Mouse (Mus musculus): ENCODE results near the gene Cfap46.

The Cfap46 gene

GRCm38 (mm10) chr7:139683706-139684552 is at the start of gene Cfap46:
Cfap46 (minus strand) TSS chr7:139683817.
- peak; percentile 26 to 31 for DNase-seq

GRCm38 (mm10) chr7:139731276-139731696 is 47.7 kb upstream of the Cfap46 start:
- DNase-seq = no peak

- DNase-seq = no peak
Observed at GRCm38 (mm10) chr7:139727072-139727471, 43.5 kb upstream of the Cfap46 start.

DNA sequence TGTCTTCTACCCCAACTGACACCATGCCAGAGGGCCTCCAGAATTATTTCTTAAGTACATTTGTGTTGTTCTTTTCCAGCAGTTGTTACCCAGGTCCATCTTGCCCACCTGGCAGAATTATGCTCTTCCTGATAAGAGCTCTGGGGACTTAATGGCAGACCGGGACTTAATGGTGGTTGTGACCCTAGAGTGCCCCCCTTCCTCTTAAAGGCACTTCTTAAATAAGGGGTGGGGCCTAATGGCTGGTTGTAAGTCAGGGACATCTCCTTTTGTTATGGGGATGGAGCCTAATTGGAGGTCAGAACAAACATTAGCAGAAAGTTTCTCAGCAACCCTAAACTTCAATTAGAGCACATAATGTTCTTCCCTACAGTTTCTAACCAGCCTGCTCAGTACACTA is 42.0 kb upstream of the Cfap46 start:
- DNase-seq = no peak

- no peak for DNase-seq
Observed at GRCm38 (mm10) chr7:139723986-139724385, 40.4 kb upstream of the Cfap46 start.

GRCm38 (mm10) chr7:139721196-139721595 is 37.6 kb upstream of the Cfap46 start:
- DNase-seq = no peak

DNA sequence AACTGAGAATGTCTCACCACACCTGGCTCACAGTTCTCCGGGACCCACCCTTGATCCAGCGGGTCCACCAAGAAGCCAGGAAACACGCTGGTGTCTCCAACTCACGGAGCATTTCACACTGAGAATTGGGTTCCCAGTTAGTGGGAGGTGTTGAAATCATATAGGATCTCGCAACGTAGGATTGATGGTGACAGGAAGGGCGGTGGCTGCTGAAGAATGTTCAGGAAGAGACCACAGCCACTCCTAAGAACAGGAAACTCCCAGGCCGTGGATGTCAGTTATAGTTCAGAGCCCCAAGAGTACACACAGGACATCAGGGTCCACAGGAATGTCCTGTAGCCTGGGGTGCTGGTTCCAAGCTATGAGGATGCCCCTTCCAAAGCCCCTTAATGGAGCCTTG is 34.2 kb upstream of the Cfap46 start:
- DNase-seq = no peak

DNA sequence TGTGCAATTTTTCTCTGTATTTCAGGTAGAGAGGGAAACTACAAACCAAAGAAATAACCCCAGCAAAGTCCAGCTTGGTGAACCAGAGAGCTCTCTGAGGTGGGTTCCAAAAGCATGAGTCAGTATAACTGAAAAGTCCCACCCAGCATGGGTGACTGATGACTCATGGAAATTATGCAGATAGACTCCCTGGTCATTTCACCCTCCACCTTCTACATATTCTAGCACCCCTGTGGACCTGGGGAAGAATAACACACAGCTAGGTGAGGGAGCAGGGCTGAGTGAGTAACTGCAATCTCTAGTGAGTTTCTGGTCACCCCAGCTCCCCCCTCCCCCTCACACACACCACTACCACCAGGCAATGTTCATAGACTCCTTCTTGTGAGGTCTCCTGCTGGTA is 28.2 kb upstream of the Cfap46 start:
- DNase-seq = no peak

- DNase-seq = no peak
Observed at GRCm38 (mm10) chr7:139706411-139707120, 22.9 kb upstream of the Cfap46 start.

DNA sequence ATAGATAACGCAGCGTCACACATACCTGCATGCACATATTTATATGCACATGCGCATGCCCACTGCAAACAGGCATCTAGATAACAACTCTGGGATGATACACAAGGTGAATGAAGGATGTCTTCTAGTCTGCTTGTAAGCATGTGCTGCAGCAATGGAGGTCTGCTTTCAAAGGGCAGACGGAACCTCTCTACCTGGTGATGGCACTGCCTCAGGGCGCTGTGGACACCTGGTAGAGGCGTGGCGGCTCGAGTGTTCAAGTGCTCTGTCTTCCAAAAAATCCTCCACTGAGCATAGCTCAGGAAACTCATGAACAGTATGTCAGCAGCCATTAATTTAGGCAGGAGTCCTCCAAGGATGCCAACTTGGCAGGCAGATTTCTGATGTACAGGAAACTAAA is 22.2 kb upstream of the Cfap46 start:
- no peak for DNase-seq

- DNase-seq = no peak
Observed at GRCm38 (mm10) chr7:139705081-139705480, 21.5 kb upstream of the Cfap46 start.

- no peak for DNase-seq
Observed at GRCm38 (mm10) chr7:139703826-139704199, 20.2 kb upstream of the Cfap46 start.

- peak; percentile 54 to 65 for DNase-seq
Observed at GRCm38 (mm10) chr7:139703146-139703825, 19.7 kb upstream of the Cfap46 start.

DNA sequence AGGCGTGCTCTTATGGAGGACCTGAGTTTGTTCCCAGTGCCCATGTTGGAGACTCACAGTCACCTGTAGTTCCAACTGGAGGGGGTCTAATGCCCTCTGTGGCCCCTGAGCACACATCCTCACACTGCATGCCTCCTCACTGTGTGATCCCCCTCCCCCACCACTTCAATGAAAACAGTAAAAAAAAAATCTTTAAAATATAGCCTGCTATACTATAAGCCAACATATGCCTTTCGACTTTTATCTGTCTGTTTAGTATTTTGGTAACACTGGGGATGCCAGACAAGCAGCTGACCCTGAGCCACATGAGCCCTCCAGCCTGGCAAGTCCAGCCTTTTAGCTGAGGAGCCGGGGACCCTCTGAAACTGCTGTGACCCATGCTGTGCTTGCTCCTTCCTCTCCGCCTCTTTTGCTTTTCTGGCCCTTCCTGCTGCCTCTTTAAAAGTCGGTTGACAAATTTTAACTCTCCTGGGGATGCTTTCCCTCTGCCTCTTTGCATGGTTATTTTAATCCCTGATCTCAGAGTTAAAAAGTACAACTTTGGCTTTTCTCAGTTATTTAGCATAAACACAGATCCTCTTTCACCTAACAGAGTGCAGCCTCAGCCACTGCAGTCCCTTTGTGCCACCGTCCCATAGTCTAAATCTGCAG is 18.2 kb upstream of the Cfap46 start:
- no peak for DNase-seq

GRCm38 (mm10) chr7:139692641-139693294 is 9.2 kb upstream of the Cfap46 start:
- no peak for DNase-seq

GRCm38 (mm10) chr7:139692211-139692610 is 8.6 kb upstream of the Cfap46 start:
- no peak for DNase-seq

- DNase-seq = no peak
Observed at GRCm38 (mm10) chr7:139685336-139685735, 1.7 kb upstream of the Cfap46 start.

DNA sequence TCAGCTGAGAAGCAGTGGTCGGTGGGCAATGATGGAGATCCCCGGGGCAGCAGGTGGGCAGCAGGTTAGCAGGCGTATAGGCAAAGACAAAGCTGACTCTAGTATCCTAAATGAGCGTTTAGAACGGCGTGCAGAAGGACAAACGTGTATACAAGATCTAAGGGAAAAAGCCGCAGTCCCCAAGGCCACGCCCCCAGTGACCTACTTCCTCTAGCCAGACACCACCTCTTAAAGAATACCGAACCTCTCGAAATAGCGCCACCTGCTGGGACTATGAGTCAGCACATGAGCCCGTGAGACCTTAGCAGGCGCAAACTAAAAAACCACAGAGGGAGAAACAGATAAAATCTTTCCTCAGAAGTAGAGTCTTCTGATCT is 924 bp upstream of the Cfap46 start:
- DNase-seq = peak; percentile 85 to 88

DNA sequence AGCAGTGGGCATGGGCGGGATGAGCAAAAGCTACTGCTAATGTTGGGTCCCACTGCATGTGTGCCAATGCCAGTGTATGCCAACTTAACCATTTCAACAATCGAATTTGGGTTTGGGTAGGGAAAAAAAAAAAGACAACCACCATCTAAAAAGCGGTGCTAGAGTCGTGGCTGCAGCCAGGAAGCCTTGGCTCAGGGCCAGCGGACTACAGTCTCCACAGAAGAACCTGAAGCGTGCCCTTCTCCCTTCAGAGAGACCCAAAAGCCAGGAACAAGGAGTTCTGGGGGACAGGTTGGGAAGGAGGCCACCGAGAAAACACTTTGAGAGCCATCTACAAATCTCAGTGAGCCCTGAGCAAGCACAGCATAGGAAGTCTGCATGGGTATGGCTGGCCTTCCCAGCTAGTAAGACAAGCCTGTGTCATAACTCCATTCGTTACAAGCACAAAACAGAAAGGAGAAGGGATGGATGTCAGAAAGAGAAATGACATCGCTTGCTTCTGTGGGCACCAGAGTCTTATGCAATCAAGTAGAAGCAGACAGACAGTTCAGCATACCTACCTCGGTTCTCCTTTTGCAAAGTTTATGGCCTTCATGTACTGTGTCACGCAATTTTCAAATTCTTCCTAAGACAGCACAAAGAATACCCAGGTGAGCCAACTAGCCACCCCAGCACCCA is 1.6 kb downstream of the Cfap46 start:
- DNase-seq = no peak

DNA sequence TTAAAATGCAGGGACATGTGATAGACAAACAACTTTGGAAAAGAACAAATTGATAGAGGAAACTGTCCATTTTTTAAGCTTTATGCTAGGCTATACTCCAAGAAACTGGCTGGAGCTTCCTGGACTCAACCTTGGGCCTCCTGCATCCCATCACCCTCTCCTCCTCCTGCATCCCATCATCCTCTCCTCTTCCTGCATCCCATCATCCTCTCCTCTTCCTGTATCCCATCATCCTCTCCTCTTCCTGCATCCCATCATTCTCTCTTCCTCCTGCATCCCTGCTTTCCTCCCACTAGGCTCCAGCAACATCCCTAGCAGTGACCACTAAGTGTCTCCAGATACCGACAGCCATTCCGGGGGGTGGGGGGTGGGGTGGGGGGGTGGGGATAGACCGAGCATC is 7.2 kb downstream of the Cfap46 start:
- no peak for DNase-seq

DNA sequence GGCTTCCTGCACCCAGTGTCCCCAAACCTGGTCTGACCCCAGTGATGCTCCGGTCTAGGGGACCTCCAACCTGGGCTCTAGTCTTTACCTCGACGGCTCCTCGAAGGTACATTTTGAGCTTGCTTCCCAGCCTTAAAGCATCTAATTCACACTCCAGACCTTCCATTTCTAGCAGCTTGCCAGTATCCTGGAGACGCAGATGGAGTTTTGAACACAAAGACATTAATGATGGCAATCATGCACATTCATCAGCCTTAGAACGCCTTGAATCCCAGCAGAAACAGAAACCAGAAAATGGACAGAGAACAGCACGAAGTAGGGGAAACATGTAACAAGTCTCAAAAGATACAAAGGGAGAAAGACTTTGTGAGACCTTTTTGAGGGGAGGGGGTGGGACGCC is 16.7 kb downstream of the Cfap46 start:
- no peak for DNase-seq

DNA sequence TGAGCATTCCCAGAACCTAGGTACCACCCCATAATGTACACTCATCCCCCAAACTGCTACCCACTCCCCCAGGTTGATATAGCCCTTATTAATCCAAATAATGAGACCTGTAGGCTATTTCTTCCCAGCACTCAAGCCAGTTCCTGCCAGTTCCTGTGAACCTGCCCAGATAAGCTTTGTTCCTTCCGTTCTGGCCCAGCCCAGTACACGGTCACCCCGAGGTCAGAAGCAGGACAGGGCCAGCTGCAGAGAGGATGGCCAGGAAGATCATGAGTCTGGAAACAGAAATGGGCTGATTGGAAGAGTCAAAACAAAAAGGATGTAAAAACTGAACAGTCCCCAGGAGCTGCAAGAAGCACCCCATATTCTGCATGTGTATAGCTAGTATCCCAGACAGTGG is 20.3 kb downstream of the Cfap46 start:
- no peak for DNase-seq
